Mouse (Mus musculus) C2C12 (cell line): ENCODE data around the gene Clca3b. TPM values are rescaled to one million over a fixed set of nuclear protein-coding genes. Genes with fewer than 3 reads are reported as not detected.
"Not testable (repeated sequence)": the region's sequence is repeated elsewhere in the genome, so short reads cannot be mapped to it uniquely, and the experiment has no call there.

Experiments
- H3K27me3 ChIP-seq: one replicate; pipeline ENCODE4 v1.6.1; 2011; ENCODE audit not compliant: control insufficient read depth, insufficient read depth, insufficient read length
- H3K36me3 ChIP-seq: one replicate; pipeline ENCODE4 v1.6.1; 2011; ENCODE audit not compliant: control insufficient read depth, insufficient read depth
- H3K4me3 ChIP-seq: one replicate; pipeline ENCODE4 v1.5.1; 2011; ENCODE audit warnings: mild to moderate bottlenecking, control low read depth; ENCODE audit not compliant: poor library complexity, insufficient read depth, severe bottlenecking
- H3K79me2 ChIP-seq: one replicate; pipeline ENCODE4 v1.6.1; 2011; ENCODE audit not compliant: control insufficient read depth, insufficient read depth
- H3K79me3 ChIP-seq: one replicate; pipeline ENCODE4 v1.6.1; 2011; ENCODE audit warnings: low read depth, control low read depth
- H3ac ChIP-seq: one replicate; pipeline ENCODE3; 2011; ENCODE audit warnings: low read depth; ENCODE audit not compliant: control insufficient read depth, insufficient read length
- CEBPB ChIP-seq: IDR thresholded peaks from one replicate; pipeline ENCODE4 v1.6.1; 2011; ENCODE audit warnings: low read depth, mild to moderate bottlenecking, control low read depth, moderate library complexity
- CTCF ChIP-seq: IDR thresholded peaks from one replicate; pipeline ENCODE4 v1.5.1; 2011; ENCODE audit not compliant: control insufficient read depth, insufficient read depth, insufficient read length
- FOSL1 ChIP-seq: IDR thresholded peaks from one replicate; pipeline ENCODE4 v1.8.0; 2011; ENCODE audit warnings: mild to moderate bottlenecking, low read length; ENCODE audit not compliant: poor library complexity, insufficient read depth, severe bottlenecking
- MAX ChIP-seq: IDR thresholded peaks from one replicate; pipeline ENCODE4 v1.6.1; 2011; ENCODE audit warnings: mild to moderate bottlenecking, control low read depth
- MYOD1 ChIP-seq: IDR thresholded peaks from one replicate; pipeline ENCODE4 v1.6.1; 2011; ENCODE audit warnings: low read depth; ENCODE audit not compliant: control insufficient read depth, insufficient read length
- MYOG ChIP-seq: IDR thresholded peaks from one replicate; pipeline ENCODE4 v1.6.1; 2011; ENCODE audit not compliant: control insufficient read depth, insufficient read length; ENCODE audit errors: extremely low read depth
- USF1 ChIP-seq: IDR thresholded peaks from one replicate; pipeline ENCODE4 v1.6.1; 2011; ENCODE audit warnings: low read depth, mild to moderate bottlenecking, control low read depth, moderate library complexity
- polyA plus RNA-seq: library from polyadenylated mRNA; unstranded; fragments of >200 nt; fragmentation: generic; extraction: Trizol; gene quantifications from one replicate; pipeline ENCODE4 v1.2.1, GENCODE M21; 2012; ENCODE audit warnings: missing spikeins

The Clca3b gene
- polyA plus RNA-seq, 1 experiment: 0.01 TPM

- TF ChIP-seq MAX (no peak), USF1 (no peak), MYOG (no peak), CTCF (no peak), FOSL1 (no peak)
- no peaks in the 10 kb centered on the region for H3K27me3 ChIP-seq
- H3K79me2 ChIP-seq: no peaks in the 10 kb centered on the region
- no peaks in the 10 kb centered on the region for H3K36me3 ChIP-seq
- no peaks in the 10 kb centered on the region for H3K79me3 ChIP-seq
- H3ac ChIP-seq: no peak overlapping the region
- H3K4me3 ChIP-seq: no peak overlapping the region
Measured at GRCm38 (mm10) chr3:144827257-144827656, 21.9 kb downstream of the Clca3b start.

DNA sequence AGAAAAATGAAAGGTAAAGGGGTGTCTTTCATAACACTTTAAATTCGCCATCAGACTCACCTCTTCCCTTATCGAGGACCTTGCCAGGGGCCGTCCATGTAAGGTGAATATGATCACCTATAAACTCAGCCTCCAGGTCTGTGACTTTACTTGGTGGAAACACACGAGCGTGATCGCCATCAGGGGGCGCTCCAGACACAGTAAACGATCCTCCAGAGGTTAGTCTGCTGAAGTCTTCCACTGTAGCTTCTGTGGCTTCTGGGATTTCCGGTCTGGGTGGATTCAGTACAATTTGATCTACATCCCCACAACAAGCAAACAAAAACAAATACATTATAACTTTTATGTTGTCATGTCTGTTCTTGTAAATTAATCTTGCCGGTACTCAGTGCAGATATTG is 24.0 kb downstream of the Clca3b start:
- Histone ChIP-seq H3K27me3 (no peaks in the 10 kb centered on the region), H3K36me3 (no peaks in the 10 kb centered on the region), H3K4me3 (no peak overlapping the region), H3K79me2 (no peaks in the 10 kb centered on the region), H3K79me3 (no peaks in the 10 kb centered on the region), H3ac (no peak overlapping the region)
- peak; percentile 36 for TF ChIP-seq CTCF
- TF ChIP-seq MYOG: no peak

GRCm38 (mm10) chr3:144823331-144823730 is 25.8 kb downstream of the Clca3b start:
- H3K79me3 ChIP-seq: no peaks in the 10 kb centered on the region
- H3K79me2 ChIP-seq: no peaks in the 10 kb centered on the region
- TF ChIP-seq CEBPB: no peak
- TF ChIP-seq CTCF: no peak
- no peak for TF ChIP-seq MYOG
- no peak for TF ChIP-seq MYOD1
- no peak for TF ChIP-seq USF1
- no peak for TF ChIP-seq FOSL1
- TF ChIP-seq MAX: no peak
- H3K4me3 ChIP-seq: no peak overlapping the region
- no peak overlapping the region for H3ac ChIP-seq
- no peaks in the 10 kb centered on the region for H3K36me3 ChIP-seq
- no peaks in the 10 kb centered on the region for H3K27me3 ChIP-seq

DNA sequence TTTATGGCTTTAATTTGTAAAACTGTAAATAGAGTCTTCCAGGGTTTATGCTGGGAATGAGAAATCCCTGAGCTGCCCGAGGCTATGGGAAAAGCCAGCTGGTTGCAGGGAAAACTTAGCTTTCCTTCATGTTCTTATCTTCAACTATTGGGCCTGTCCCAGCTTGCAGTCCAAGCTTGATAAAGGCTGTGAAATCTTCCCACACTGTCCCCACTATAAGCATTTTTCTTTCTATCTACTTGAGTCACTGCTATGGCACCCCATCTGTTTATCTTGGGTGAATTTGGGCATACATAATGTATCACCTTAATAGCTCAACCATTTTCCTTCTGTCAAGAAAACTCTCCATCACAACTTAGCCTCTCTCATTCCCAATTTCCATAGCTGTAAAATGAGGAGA is 28.5 kb downstream of the Clca3b start:
- Histone ChIP-seq H3K27me3 (no peaks in the 10 kb centered on the region), H3K36me3 (no peaks in the 10 kb centered on the region), H3K4me3 (no peak overlapping the region), H3ac (no peak overlapping the region), H3K79me3 (no peaks in the 10 kb centered on the region), H3K79me2 (no peaks in the 10 kb centered on the region)
- no peak for TF ChIP-seq MYOG
- no peak for TF ChIP-seq FOSL1
- no peak for TF ChIP-seq MYOD1
- no peak for TF ChIP-seq USF1

DNA sequence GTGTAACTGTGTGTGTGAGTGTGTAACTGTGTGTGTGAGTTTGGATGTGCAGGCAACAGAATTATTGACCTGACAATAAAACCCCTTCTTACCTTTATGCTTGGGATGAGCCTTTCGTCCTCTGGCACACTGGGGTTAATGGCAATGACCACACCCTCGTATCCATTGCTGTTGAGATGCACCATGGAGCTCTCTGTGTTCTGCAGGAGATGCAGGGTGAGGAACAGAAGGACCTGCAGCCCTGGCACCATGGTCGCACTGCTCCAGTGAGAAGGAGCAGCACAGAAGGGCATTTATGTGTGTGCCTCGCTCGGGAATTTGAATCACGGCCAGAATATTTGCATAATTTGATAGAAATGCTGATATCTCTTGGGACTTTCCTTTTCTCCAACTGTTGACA is 29.9 kb downstream of the Clca3b start, which contains the start of gene Clca3a2:
TSS of gene Clca3a2 (minus strand) at position 276 of the 400 bp plus-strand sequence.
- not testable (repeated sequence) for H3K79me3 ChIP-seq, H3K79me2 ChIP-seq, H3K27me3 ChIP-seq, H3K4me3 ChIP-seq, H3ac ChIP-seq, H3K36me3 ChIP-seq

GRCm38 (mm10) chr3:144813336-144813735 is 35.8 kb downstream of the Clca3b start:
- not testable (repeated sequence) for H3K79me3 ChIP-seq, H3K4me3 ChIP-seq, H3K27me3 ChIP-seq, H3K79me2 ChIP-seq, H3ac ChIP-seq, H3K36me3 ChIP-seq

DNA sequence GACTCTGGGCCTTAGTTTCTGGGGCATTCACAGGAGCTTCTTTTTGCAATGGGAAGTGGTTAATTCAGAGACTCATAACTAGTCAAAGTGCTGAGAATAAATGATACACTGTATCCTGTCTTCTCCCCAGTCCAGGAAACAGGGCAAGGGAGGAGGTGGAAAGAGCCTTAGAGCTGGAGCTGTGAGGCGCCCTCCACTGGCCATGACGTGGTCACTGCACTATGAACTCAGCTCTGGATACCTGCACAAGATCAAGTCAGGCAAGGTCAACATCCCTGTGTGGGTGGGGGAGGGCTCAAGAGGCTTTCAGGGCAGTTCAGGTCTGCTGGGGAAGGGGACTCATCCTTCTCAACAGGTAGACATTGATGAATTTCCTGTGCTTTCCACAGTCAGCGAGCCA is 37.3 kb downstream of the Clca3b start:
- TF ChIP-seq USF1 (no peak), MAX (no peak), CTCF (no peak), MYOD1 (no peak), FOSL1 (no peak), CEBPB (no peak), MYOG (no peak)
- Histone ChIP-seq H3K27me3 (no peaks in the 10 kb centered on the region), H3K79me2 (no peaks in the 10 kb centered on the region), H3K36me3 (no peaks in the 10 kb centered on the region), H3K4me3 (no peak overlapping the region), H3ac (no peak overlapping the region), H3K79me3 (no peaks in the 10 kb centered on the region)

- not testable (repeated sequence) for H3K79me2 ChIP-seq, H3ac ChIP-seq, H3K79me3 ChIP-seq, H3K4me3 ChIP-seq, H3K36me3 ChIP-seq, H3K27me3 ChIP-seq
Measured at GRCm38 (mm10) chr3:144808153-144808925, 40.8 kb downstream of the Clca3b start.

- not testable (repeated sequence) for H3ac ChIP-seq, H3K36me3 ChIP-seq, H3K4me3 ChIP-seq, H3K27me3 ChIP-seq, H3K79me3 ChIP-seq, H3K79me2 ChIP-seq
Measured at GRCm38 (mm10) chr3:144806626-144807025, 42.5 kb downstream of the Clca3b start.
